Mouse (Mus musculus) neural tube, embryonic 11.5 days (tissue): ENCODE measurements around the gene Celsr1. TPM values are rescaled to one million over a fixed set of nuclear protein-coding genes. Genes with fewer than 3 reads are reported as not detected.

ENCODE experiments used
- ATAC-seq: fragments of 200-750 bp; cut with Nextera tagmentation; 2 replicates; pipeline ENCODE4 v1.8.0; 2017; ENCODE audit warnings: moderate number of reproducible peaks, mild to moderate bottlenecking, moderate TSS enrichment, moderate library complexity; ENCODE audit not compliant: insufficient read depth, low FRiP score, low TSS enrichment
- DNase-seq: peaks from one replicate; pipeline ENCODE4 v3.0.0-alpha.2; 2015; ENCODE audit warnings: low spot score
- H3K27ac ChIP-seq: fragments of 300-500 bp; sonication (generic); 2 replicates; pipeline ENCODE4 v1.5.1; 2014; ENCODE audit warnings: low read depth, mild to moderate bottlenecking, low read length
- H3K27me3 ChIP-seq: fragments of 300-500 bp; sonication (generic); 2 replicates; pipeline ENCODE4 v1.6.1; 2014; ENCODE audit warnings: mild to moderate bottlenecking, low read length, mixed read lengths; ENCODE audit not compliant: control insufficient read depth, insufficient read depth
- H3K36me3 ChIP-seq: fragments of 300-500 bp; sonication (generic); 2 replicates; pipeline ENCODE4 v1.6.1; 2014; ENCODE audit warnings: mild to moderate bottlenecking, low read length, moderate library complexity, mixed read lengths; ENCODE audit not compliant: control insufficient read depth, insufficient read depth
- H3K4me1 ChIP-seq: fragments of 300-500 bp; sonication (generic); 2 replicates; pipeline ENCODE4 v1.6.1; 2014; ENCODE audit warnings: low read length, mixed read lengths; ENCODE audit not compliant: control insufficient read depth, insufficient read depth
- H3K4me2 ChIP-seq: fragments of 300-500 bp; sonication (generic); 2 replicates; pipeline ENCODE4 v1.6.1; 2014; ENCODE audit warnings: low read depth, mild to moderate bottlenecking, moderate library complexity
- H3K4me3 ChIP-seq: fragments of 300-500 bp; sonication (generic); 2 replicates; pipeline ENCODE4 v1.5.1; 2014; ENCODE audit warnings: low read depth, low read length
- H3K9ac ChIP-seq: fragments of 300-500 bp; sonication (generic); 2 replicates; pipeline ENCODE4 v1.6.1; 2014; ENCODE audit warnings: mild to moderate bottlenecking, low read length
- H3K9me3 ChIP-seq: fragments of 300-500 bp; sonication (generic); 2 replicates; pipeline ENCODE4 v1.6.1; 2016; ENCODE audit warnings: low read length; ENCODE audit not compliant: control insufficient read depth
- WGBS: fragments of 180-500 bp; shearing (Covaris S2); extraction: QIAGEN DNeasy Blood & Tissue Kit; methylation state at CpG from one replicate; pipeline ENCODE4 v1.1.7; 2014; 5-methylcytosine and 5-hydroxymethylcytosine counted together
- polyA plus RNA-seq: library from polyadenylated mRNA; unstranded; fragments of >200 nt; fragmentation: Nextera tagmentation; extraction: Ambion mirVana; gene quantifications from 2 replicates; pipeline ENCODE4 v1.2.1, GENCODE M21; 2014

The Celsr1 gene
- polyA plus RNA-seq, 1 experiment from 2014 or later, result 5.4 TPM

- no peaks in the 10 kb centered on the region for H3K9me3 ChIP-seq
- no peak overlapping the region for H3K4me2 ChIP-seq
- DNase-seq, result no peak
- no peak overlapping the region for H3K27ac ChIP-seq
- peaks cover 5% of the 10 kb centered on the region; the same call in 1 of the 2 replicates for H3K4me1 ChIP-seq
- no peaks in the 10 kb centered on the region for H3K27me3 ChIP-seq
- ATAC-seq, result no peak
- no peak overlapping the region for H3K4me3 ChIP-seq
- H3K9ac ChIP-seq, result no peak overlapping the region
- 100% methylated on average over 4 of the region's 4 CpGs for WGBS
- H3K36me3 ChIP-seq, result no peaks in the 10 kb centered on the region
Observed at GRCm38 (mm10) chr15:86067941-86068495, 34.4 kb upstream of the Celsr1 start.

GRCm38 (mm10) chr15:86067581-86067910 is 34.0 kb upstream of the Celsr1 start:
- DNase-seq (no peak), ATAC-seq (no peak)
- H3K4me2 ChIP-seq, result no peak overlapping the region
- no peak overlapping the region for H3K9ac ChIP-seq
- no peaks in the 10 kb centered on the region for H3K36me3 ChIP-seq
- no peak overlapping the region for H3K4me3 ChIP-seq
- no peaks in the 10 kb centered on the region for H3K9me3 ChIP-seq
- 58% methylated on average over 4 of the region's 6 CpGs for WGBS
- H3K27me3 ChIP-seq, result no peaks in the 10 kb centered on the region
- H3K27ac ChIP-seq, result no peak overlapping the region
- H3K4me1 ChIP-seq, result peaks cover 5% of the 10 kb centered on the region; the same call in 1 of the 2 replicates

- no peak overlapping the region for H3K4me2 ChIP-seq
- H3K27me3 ChIP-seq, result no peaks in the 10 kb centered on the region
- H3K4me3 ChIP-seq, result no peak overlapping the region
- no peaks in the 10 kb centered on the region for H3K36me3 ChIP-seq
- WGBS, result 71% methylated on average over 13 of the region's 14 CpGs
- no peak for ATAC-seq
- no peak overlapping the region for H3K27ac ChIP-seq
- no peaks in the 10 kb centered on the region for H3K9me3 ChIP-seq
- H3K9ac ChIP-seq, result no peak overlapping the region
- peaks cover 5% of the 10 kb centered on the region; the same call in 1 of the 2 replicates for H3K4me1 ChIP-seq
- no peak for DNase-seq
Observed at GRCm38 (mm10) chr15:86066836-86067580, 33.4 kb upstream of the Celsr1 start.

GRCm38 (mm10) chr15:86065367-86065766 is 31.8 kb upstream of the Celsr1 start:
- Histone ChIP-seq H3K4me1 (peaks cover 5% of the 10 kb centered on the region; the same call in 1 of the 2 replicates), H3K4me3 (no peak overlapping the region), H3K4me2 (no peak overlapping the region), H3K9me3 (no peaks in the 10 kb centered on the region), H3K27me3 (no peaks in the 10 kb centered on the region), H3K27ac (no peak overlapping the region), H3K9ac (no peak overlapping the region), H3K36me3 (no peaks in the 10 kb centered on the region)
- 97% methylated on average over 4 of the region's 4 CpGs for WGBS
- ATAC-seq (no peak), DNase-seq (no peak)

- 77% methylated on average over 3 of the region's 3 CpGs for WGBS
- Histone ChIP-seq H3K9ac (no peak overlapping the region), H3K4me1 (peaks cover 5% of the 10 kb centered on the region; the same call in 1 of the 2 replicates), H3K27ac (no peak overlapping the region), H3K4me2 (no peak overlapping the region), H3K9me3 (no peaks in the 10 kb centered on the region), H3K27me3 (no peaks in the 10 kb centered on the region), H3K4me3 (no peak overlapping the region), H3K36me3 (no peaks in the 10 kb centered on the region)
- DNase-seq, result no peak
- no peak for ATAC-seq
Observed at GRCm38 (mm10) chr15:86064850-86065229, 31.3 kb upstream of the Celsr1 start.

- no peak overlapping the region for H3K4me2 ChIP-seq
- WGBS, result 88% methylated on average over 8 of the region's 8 CpGs
- no peak overlapping the region for H3K9ac ChIP-seq
- no peaks in the 10 kb centered on the region for H3K27me3 ChIP-seq
- H3K4me3 ChIP-seq, result no peak overlapping the region
- H3K9me3 ChIP-seq, result no peaks in the 10 kb centered on the region
- ATAC-seq (no peak), DNase-seq (no peak)
- no peaks in the 10 kb centered on the region for H3K36me3 ChIP-seq
- H3K27ac ChIP-seq, result no peak overlapping the region
- peaks cover 9% of the 10 kb centered on the region; the same call in 1 of the 2 replicates for H3K4me1 ChIP-seq
Observed at GRCm38 (mm10) chr15:86064191-86064849, 30.7 kb upstream of the Celsr1 start.

- ATAC-seq, result no peak
- Histone ChIP-seq H3K9ac (no peak overlapping the region), H3K4me1 (0 out of 2 replicates have a peak, but pooled peaks cover 11% of the 10 kb centered on the region)
Observed at GRCm38 (mm10) chr15:86061848-86062481, 28.4 kb upstream of the Celsr1 start.

GRCm38 (mm10) chr15:86061221-86061620 is 27.6 kb upstream of the Celsr1 start:
- Histone ChIP-seq H3K4me3 (no peak overlapping the region), H3K36me3 (no peaks in the 10 kb centered on the region), H3K4me1 (0 out of 2 replicates have a peak, but pooled peaks cover 11% of the 10 kb centered on the region), H3K4me2 (no peak overlapping the region), H3K9me3 (no peaks in the 10 kb centered on the region), H3K27me3 (no peaks in the 10 kb centered on the region), H3K27ac (no peak overlapping the region), H3K9ac (no peak overlapping the region)
- ATAC-seq, result no peak
- DNase-seq, result no peak
- 95% methylated on average over 7 of the region's 7 CpGs for WGBS

More at GRCm38 (mm10) chr15:86061848-86062481, 28.4 kb upstream of the Celsr1 start:
- DNase-seq, result no peak
- no peaks in the 10 kb centered on the region for H3K36me3 ChIP-seq
- 65% methylated on average over 6 of the region's 6 CpGs for WGBS
- H3K4me3 ChIP-seq, result no peak overlapping the region
- no peak overlapping the region for H3K27ac ChIP-seq
- H3K27me3 ChIP-seq, result no peaks in the 10 kb centered on the region
- H3K4me2 ChIP-seq, result no peak overlapping the region
- H3K9me3 ChIP-seq, result no peaks in the 10 kb centered on the region
